Mouse (Mus musculus) thymus, postnatal 36 days (tissue): Measurements from ENCODE around the gene Cep170.

Source experiments
- DNase-seq, 2 experiments: peaks; one replicate each; pipeline ENCODE4 v3.0.0; 2022; ENCODE audit warnings: mixed read lengths in 2 of 2

Cep170 gene

DNA sequence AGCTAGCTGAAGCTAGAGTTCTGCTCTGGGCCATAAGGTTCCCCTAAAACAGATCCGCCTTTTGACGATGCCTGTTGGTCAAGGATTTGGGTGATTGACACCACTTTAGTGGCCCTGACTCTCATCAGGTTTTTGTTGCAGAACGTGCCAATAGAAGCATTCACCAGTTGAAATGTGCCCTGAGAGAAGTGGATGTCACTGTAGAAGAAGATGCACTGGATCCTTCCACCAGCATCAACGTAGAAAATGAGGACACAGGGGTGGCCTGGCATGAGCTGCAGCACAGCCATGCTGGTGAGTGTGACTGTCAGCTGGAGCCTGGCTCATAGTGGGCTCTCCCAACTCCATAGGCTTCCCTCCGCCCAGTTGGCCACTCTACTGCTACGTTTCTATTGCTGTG lies 10.7 kb upstream of the Cep170 start:
- DNase-seq = no peak

DNA sequence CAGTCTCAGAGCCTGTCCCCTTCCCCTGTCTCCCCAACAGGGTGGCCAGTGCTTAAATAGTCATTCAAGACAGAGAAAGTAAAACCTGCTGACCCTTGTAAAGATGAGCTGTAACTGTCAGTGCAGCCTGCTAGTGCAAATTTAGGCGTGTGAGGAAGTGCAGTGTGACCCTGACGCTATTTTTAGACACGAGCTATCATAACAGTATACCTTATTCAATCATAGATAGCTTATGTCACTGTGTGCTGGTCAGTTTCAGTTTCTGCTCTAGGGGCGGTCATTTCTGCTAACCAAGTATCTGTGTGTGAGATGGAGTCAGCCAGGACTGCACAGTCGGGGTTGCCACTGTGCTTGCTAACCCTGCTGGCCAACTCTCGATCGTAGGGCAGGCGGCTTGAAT lies 10.0 kb upstream of the Cep170 start:
- DNase-seq = no peak

DNA sequence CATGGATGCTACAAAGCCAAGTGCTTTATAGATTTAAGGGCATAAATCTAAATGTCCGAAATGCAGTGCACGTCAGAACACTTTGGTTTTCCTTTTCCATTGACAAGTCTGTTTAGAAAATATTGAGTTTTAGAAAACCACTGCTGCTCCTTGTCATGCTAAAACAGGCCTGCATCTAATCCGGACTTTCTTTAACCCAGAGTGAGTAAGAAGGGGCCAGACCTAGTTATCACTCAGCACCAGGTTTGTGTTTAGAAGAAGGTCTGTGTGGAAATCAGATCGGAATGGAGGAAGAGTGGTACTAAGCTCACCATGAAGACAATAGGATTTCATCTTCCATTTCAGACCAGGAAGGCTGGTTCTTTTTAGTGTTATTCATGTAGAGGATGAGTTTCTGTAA lies 9.1 kb upstream of the Cep170 start:
- DNase-seq = no peak

DNA sequence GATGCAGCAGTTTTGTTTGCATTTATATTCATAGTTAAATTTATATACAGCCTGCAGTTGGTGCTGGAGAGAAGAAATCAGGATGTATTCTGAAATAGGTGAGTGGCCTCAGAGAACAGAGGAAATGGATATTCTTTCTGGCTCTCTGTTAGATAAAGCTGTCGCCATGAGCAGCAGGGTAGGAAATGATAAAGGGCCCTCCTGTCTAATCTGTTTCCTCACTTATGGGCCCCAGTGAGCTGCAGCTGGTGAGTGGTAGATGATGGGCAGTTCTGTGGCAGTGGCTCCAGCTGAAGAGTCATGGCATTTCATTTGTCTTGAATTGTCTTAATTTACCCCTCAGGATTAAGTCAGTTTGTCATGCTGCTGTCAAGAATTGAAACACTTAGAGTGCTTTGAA lies 8.1 kb upstream of the Cep170 start:
- DNase-seq = no peak

DNA sequence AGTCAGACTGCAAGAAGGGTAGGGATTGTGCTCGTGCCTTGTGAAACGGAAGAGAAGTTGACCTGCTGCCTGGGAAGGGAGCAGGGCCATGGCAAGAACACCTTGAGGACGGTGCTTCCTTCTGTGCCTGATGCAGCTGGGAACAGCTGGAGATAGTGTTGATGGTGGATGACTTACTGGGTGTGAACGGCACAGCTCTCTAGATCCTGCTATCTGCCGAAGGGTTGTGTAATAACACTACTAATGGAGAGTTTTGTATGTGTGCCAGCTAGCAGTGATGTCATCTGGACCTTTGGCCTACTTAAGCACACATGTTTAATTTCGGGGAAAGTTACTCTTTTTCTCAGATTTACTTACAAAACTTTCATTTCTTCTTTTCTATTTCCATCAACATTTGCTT lies 4.9 kb upstream of the Cep170 start:
- DNase-seq = no peak

DNA sequence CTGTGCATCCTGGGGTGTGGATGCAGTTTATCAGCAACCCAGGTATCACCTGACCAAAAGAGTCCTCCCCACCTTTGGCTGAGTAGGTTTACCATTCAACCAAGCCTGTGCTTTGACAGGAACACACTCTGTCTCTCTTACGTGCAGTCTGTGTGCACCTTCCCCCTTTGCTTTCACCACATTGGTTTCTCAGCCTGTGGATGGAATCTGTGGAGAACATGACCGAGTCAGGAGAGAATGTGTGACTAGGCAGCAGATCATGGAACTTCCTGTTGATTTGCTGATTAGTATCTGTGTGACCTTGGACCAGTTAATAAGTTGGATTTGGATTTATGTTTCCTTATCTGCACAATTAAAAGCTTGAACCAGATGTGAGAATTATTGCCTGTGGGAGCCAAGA lies 4.3 kb upstream of the Cep170 start:
- DNase-seq = no peak

DNA sequence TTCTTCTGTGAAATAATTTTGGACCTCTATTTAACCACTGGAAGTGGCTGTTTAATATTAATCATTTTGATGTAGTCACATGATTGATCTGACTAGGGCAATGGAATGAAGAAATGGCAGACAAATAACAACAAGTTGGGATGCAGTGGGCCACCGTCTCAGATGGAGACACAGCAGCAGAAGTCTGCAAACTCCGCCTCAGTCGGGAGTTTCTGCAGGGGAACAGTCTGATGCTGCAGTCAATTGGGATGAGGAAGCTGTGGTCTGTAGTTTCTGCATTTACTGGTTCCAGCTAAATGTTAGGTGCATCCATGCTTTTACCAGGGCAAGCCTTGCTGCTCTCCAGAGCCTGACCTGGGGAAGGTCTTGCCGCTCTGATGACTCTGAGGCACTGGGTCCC lies 2.9 kb upstream of the Cep170 start:
- DNase-seq = no peak

DNA sequence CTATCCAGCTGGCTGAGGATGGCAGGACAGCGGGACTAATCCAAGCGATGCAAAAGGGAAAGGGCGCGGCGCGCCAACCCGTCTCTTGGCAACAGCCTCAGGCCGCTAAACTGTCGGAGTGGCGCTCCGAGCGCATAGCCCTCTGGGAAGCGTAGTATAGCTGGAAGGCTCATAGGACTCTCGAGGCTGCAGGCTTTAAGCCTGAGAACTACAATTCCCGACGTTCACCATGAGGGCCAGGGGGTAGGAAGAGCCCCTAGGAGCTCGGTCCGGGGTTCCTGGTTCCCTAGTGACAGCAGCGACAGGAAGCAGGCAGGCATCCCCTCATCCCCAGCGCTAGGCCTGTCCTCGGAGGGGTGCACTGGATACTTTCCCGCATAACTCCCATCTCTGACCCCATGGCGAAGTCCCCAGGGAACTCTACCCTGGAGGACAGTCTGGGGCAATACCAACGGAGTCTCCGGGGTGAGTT lies 760 bp upstream of the Cep170 start, which contains the start of gene Sdccag8:
Gene Sdccag8 (plus strand): TSS at position 70 of the 472 bp plus-strand sequence.
- DNase-seq = peak; percentile 88 to 94

DNA sequence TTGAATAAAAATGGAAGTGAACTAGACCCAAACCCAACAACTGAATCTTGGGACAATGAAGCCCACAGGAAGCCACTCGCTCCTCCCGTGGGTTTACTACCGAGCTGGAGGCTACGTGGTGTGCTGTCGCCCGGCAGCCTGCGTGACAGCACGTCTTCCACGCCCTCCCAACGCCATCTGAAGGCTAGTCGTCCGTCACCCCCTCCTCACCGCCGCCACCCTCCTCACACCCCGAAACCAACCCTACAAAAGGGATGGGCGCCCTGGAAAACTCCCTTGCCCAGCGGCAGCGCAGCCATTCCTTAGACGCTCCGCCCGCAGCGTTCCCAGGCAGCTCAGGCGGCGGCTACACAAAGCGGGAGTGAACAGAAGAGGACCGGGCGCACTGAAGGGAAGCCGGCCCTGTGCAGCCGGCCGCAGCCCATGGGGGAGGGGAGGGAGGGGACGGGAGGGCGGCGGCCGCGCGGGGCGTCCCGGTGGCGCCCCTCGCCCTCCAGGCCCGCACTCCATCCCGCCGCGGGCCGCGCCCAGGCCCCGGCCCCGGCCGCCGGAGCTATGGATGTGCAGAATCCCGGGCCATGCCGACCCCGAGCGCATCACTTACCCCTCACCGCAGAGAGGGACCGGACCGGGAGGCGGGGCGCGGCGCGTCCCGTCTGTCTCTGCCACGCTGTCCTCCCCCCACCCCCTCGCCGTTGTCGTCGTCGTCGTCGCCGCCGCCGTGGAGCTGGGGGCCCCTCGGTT lies 403 bp downstream of the Cep170 start:
- peak; percentile 62 to 71 for DNase-seq

DNA sequence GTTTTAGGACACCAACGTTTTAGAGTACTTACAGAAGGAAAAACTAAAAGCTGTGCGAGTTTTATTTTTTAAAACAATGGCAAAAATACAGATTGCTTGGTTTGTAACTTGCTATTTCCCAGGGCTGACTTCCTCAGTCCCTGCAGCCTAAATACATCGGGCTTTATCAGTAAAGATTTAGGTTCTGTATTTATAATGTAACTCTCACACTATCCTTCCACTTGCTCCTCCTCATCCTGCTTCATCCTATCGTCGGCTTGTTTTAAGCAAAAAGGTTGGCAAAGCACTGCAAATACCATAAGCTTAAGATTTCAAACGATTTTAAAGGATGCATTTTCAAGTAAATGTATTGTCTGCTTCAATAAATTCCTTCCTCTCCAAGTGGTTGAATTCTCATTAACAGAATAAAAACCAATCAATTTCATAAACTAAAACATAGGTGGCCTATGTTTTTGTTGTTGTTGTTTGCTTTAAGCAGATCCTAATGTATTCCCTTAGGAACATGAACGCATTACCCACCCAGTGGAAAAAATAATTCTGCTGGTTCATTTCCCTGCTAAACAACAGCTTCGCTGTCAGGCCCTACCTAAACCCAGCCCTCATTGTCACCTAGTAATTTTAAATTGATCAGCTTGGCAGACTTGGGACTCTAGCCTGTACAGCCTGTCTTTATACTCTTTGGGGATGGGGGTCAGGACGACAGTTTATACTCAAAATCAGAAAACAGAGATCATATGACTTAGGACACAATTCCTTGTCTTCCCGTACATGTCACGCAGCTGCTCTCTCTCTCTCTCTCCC lies 1.2 kb downstream of the Cep170 start:
- no peak for DNase-seq

DNA sequence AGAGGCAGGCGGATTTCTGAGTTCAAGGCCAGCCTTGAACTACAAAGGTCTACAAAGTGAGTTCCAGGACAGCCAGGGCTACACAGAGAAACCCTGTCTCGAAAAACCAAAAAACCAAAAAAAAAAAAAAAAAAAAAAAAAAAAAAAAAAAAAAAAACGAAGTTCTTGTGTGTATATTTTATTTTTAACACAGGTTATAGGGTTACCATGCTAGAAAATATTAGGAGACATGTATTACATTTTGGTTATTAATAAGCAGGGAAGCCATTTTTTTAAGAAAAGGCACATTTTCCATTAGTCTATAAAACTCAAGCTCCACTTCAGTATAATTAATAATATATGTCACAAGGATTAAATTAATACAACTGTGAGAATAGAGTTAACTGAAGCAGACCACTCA lies 2.0 kb downstream of the Cep170 start:
- no peak for DNase-seq

DNA sequence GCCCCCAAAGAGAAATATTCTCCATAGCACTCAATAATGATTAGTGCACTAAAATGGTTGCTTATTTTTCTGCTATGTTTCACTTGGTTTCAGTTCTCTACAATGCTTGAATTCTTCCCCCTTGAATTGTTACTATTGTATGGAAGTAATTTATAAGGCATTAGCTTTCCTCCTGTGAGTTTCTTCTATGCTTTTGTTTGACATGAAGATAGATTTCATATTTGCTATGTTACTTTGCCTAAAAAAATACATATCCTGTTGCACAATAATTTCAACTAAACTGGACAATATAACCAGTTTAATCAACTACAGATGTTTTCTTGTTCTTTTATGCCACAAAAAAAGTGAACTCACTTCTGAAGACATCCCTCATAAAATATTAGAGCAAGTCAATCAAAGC lies 3.7 kb downstream of the Cep170 start:
- DNase-seq = no peak

DNA sequence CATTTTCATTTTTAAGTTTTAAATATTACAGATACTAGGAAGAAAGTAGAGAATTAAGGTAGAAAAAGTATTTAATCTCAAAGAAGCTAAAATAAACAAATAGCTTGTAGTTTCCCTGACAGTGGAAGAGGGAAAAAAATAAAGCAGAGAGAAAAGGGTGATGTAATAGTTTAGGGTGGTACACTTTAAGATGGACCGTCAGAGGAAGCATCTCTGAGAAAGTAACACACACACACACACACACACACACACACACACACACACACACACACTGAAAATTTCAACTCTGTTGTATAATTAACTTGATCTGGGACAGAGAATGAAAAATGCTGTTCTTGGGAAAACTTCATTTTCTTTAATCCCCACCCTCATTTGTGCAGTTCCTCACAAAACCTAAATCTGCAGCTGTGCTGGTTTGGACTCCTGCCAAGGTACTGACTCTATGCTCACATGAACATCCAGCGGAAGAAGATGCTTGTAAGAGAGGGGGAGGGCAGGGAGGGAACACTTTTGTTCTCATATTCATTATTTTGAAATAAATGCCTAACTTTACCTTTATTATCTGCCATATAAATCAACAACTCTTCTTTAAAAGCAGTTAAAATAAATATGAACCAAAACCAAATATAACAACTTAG lies 13.0 kb downstream of the Cep170 start:
- DNase-seq = peak; percentile 57 to 74

DNA sequence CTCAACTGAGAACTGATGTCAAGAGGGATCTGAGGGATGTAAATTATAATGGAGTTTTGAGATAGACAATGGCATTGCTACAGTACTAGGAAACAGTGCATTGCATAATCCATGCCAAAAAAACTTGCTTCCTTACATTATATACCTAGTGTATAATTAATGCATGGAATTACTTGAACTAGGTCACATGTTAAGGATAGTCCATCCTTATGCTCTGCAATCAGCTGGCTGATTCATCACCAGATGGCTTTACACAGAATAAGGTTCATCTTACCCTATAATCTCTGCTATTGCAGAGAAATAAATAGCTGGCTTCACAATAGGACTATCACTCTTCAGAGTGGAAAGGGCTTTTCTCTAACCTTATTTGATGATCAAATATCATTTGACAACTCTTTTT lies 15.2 kb downstream of the Cep170 start:
- DNase-seq = no peak

DNA sequence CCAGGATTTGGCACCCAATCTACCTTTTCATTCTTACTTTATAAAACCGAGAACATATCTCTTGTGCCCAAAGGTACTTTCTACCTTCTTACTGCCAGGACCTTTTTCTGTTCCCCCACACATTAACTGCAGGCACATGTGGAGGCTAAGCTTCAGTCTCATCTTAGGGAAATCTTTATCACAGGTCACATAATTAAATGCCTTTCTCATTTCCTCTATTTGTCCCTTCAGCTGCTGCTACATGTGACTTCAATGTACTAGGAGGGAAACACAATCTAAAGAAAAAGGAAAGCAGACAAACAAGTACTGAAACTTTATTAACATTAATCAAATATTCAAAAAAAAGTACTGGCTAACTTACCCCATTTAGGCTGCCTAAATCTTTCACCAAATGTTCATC lies 21.7 kb downstream of the Cep170 start:
- no peak for DNase-seq

DNA sequence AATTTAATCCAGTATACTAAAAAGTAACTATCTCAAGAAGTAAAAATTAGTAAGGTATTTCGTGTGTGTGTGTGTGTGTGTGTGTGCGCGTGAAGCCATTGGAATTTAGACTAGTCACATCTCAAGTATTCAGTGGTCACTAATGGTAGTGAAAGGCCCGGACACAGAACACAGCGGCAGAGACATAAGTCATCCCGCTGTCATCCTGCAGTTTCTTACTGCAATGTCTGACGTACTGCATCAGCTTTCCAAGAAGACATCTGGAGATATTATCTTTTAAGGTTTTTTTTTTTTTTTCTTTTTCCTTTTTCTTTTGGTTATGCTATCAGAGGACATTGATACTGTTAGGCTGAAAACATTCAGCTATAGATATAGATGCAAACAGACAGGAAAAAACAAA lies 24.5 kb downstream of the Cep170 start:
- no peak for DNase-seq

DNA sequence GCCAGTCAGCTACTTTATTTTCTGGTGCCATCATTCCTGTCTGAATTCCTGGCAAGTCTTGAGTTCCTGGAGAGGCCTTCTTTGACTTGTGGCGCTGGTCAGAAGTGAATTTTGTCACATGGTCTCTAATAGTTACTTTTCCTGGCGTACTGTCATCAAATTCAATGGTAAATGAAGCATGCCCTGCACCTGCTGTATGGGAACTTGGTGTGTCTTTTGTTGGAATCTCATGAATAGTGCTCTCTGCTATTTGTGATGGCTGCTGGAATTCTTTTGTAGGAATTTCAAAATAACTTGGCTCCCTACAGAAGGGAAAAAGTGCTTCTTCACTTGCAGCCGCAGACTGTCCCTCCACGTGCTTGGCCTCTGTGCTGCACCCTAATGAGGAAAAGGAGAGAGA lies 39.3 kb downstream of the Cep170 start:
- no peak for DNase-seq

DNA sequence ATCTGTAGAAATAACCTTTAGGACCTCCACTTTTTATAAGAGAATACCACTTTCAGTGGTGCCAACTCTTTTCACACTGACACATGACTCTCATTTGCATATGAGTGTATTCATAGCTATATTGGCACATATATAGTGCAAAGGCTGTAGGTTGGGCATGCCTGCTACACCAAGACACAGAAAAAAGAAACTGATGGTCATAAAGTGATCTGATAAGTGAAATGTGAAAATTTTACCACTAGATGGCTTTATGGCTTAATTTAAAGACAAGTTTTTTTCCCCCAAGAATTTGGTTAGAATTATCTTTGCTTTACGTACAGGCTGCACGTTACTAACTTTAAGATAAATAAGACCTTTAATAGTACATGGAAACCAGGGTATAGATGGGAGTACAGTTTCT lies 51.6 kb downstream of the Cep170 start:
- no peak for DNase-seq

DNA sequence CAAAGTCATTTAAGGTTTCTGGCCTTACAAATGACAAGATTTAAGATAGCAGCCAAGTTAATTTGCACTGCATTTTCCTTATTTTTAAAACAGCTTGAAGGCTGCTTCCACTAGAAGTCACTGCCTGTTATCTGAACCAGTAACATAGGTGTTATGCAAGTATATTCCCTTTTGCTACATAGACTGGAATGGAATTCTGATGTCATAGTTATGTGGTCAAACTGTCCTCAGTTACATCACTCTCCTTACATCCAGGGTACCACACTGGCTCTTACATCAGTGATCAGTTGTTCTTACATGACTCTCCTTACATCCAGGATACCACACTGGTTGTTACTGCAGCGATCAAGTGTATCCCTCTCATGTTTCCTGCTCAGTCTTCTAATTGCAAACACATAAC lies 53.2 kb downstream of the Cep170 start:
- DNase-seq = no peak

DNA sequence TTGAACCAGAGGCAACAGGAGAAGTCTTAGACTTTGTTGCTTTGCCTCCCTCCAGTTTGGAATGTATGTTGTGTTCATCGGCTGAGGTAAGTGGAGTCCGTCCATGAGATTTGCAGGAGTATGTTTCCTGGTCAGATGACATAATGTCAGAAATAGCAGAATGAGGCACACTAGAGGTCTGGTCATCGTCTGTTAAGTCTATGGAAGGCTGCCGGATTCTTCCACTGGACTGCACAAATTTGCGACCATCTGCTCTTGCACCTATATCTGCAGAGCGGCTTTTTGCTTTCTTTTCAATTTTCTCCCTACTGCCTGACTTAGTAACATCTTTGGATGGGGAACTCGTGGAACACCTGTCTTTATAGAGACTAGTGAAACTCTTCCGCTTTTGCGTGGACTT lies 58.3 kb downstream of the Cep170 start:
- no peak for DNase-seq

DNA sequence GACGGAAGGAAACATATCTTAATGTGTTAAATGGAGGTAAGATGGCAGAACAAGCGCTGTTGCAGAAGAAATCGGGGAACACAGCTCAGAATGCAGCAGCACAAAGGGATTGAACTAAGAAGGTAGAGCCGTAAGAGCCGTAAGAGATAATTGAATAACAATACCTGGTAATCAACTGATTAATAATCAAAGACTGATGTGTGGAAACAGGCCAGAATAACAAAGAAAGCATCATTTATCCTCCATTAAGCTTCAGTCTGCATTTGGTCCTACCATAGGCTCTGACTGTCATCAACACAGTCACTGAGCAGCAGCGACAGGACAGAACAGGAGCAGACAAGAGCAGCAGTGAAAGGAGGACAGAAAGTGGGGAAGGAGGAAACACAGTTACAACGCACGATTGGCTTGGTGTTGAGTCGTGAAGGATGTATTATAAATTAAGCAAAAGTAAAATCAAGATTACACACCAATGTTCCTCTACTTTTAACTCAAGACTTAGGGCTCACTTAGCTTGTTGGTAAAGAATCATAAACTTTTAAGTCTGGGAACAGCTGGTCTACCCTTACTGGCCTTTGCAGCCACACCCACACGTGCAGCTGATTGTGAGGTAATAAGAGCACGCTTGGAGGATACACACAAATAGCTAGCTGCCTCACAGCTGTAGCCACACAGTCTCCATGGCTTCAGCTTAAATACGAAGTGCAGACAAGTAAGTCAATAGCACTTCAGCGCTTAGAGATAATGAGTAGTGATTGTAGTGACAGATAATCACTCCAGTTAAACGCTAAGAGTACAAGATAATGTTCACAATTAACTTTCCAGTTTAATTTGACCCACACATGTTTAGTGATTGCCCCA lies 59.8 kb downstream of the Cep170 start:
- no peak for DNase-seq

DNA sequence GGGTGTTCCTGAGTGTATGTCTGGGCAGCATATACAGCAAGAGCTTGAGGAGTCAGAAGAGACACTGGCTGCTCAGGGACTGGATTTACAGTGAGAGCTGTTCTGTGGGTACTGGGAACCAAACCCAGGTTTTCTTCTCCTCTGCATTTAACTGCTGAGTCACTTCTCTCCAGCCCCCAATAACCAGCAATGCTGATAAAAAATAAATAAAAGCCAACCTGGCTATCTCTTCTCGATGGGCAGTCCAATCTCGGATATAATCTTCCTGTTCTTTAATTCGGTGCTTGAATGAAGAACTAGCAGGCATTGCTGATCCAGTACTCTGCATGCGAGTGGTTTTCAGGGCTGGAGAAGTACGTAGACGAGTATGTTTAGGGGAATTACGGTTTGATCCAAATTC lies 64.2 kb downstream of the Cep170 start:
- DNase-seq = no peak

DNA sequence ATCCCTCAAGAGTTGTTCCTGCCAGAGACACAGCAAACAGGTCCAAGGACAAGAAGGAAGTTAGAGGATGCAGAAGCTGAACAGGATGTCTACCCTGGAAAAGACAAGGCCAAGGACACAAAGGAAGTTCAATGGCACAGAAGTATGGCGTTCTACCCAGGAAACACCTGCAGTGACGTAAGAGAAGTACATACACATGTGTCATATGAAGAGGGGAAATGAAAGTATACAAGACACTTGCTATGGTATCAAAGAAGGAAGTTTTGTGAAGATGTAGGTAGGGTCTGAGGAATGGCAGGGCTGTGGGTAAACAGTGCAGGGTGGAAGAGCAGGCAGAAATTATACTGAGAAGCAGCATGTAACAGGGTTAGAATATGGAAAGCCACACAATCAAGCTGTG lies 81.0 kb downstream of the Cep170 start:
- no peak for DNase-seq
